Mouse (Mus musculus) midbrain, embryonic 12.5 days (tissue): ENCODE data around the gene Tox2. TPM values are rescaled to one million over a fixed set of nuclear protein-coding genes. Genes with fewer than 3 reads are reported as not detected.

Experiments
- ATAC-seq: fragments of 200-750 bp; cut with Nextera tagmentation; 2 replicates; pipeline ENCODE4 v1.8.0; 2017; ENCODE audit warnings: low read depth, moderate TSS enrichment, moderate library complexity; ENCODE audit not compliant: low FRiP score
- H3K27ac ChIP-seq: fragments of 300-500 bp; sonication (generic); replicated peaks from 2 replicates; pipeline ENCODE4 v1.5.1; 2016; ENCODE audit warnings: mild to moderate bottlenecking
- H3K27me3 ChIP-seq: fragments of 300-500 bp; sonication (generic); 2 replicates; pipeline ENCODE4 v1.6.1; 2016; ENCODE audit warnings: mild to moderate bottlenecking
- H3K36me3 ChIP-seq: fragments of 300-500 bp; sonication (generic); 2 replicates; pipeline ENCODE4 v1.6.1; 2016
- H3K4me1 ChIP-seq: fragments of 300-500 bp; sonication (generic); 2 replicates; pipeline ENCODE4 v1.6.1; 2016
- H3K4me2 ChIP-seq: fragments of 300-500 bp; sonication (generic); replicated peaks from 2 replicates; pipeline ENCODE4 v1.6.1; 2016; ENCODE audit warnings: mild to moderate bottlenecking, moderate library complexity
- H3K4me3 ChIP-seq: fragments of 300-500 bp; sonication (generic); 2 replicates; pipeline ENCODE4 v1.5.1; 2016; ENCODE audit warnings: mild to moderate bottlenecking
- H3K9ac ChIP-seq: fragments of 300-500 bp; sonication (generic); replicated peaks from 2 replicates; pipeline ENCODE4 v1.6.1; 2016; ENCODE audit warnings: mild to moderate bottlenecking, moderate library complexity
- H3K9me3 ChIP-seq: fragments of 300-500 bp; sonication (generic); 2 replicates; pipeline ENCODE4 v1.6.1; 2016; ENCODE audit warnings: mild to moderate bottlenecking
- WGBS: fragments of 180-500 bp; shearing (Covaris S2); methylation state at CpG from one replicate; pipeline ENCODE4 v1.1.7; 2016; 5-methylcytosine and 5-hydroxymethylcytosine counted together
- polyA plus RNA-seq: library from polyadenylated mRNA; unstranded; fragments of >200 nt; fragmentation: Nextera tagmentation; extraction: Ambion mirVana; gene quantifications from 2 replicates; pipeline ENCODE4 v1.2.1, GENCODE M21; 2016

Gene Tox2
- polyA plus RNA-seq, 1 experiment from 2014 or later: 38.1 TPM

DNA sequence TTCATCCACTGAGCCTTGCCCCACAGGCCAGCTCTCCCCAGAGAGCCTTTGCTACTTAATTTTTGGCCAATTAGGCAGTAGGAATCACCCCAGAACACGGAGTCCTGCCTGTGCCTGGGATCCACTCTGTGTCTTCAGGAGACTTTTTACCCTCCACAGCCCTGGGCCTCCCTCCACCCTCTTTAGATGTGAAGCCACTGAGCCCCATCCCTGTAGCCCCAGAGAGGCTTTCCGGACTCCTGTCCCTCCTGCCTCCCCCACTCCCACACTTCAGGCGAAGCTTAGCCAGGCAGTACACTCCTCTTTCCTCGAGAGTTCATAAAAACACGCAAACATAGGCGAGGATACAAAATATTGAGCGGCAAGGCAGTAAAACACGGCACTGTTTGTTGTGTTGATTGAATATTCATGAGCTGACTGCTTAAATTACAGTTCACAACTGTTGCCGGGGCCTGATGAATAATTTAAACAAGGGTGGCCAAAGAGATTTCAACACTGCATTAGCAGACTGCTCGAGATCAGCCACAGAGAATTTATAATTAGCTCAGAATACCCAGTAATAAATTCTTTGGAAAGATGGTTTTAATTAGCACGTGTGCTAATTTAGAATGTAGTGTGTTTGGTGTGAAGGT, 94.2 kb downstream of the Tox2 start:
- H3K4me1 ChIP-seq: peaks cover 60% of the 10 kb centered on the region
- peaks cover 14% of the 10 kb centered on the region for H3K27me3 ChIP-seq
- H3K27ac ChIP-seq: peak overlapping the region; percentile 73
- WGBS: 22% methylated on average over 11 of the region's 11 CpGs
- ATAC-seq: peak; percentile 77
- H3K4me3 ChIP-seq: no peak overlapping the region
- no peaks in the 10 kb centered on the region for H3K36me3 ChIP-seq
- H3K4me2 ChIP-seq: peak overlapping the region; percentile 45
- no peak overlapping the region for H3K9ac ChIP-seq
- no peaks in the 10 kb centered on the region for H3K9me3 ChIP-seq

DNA sequence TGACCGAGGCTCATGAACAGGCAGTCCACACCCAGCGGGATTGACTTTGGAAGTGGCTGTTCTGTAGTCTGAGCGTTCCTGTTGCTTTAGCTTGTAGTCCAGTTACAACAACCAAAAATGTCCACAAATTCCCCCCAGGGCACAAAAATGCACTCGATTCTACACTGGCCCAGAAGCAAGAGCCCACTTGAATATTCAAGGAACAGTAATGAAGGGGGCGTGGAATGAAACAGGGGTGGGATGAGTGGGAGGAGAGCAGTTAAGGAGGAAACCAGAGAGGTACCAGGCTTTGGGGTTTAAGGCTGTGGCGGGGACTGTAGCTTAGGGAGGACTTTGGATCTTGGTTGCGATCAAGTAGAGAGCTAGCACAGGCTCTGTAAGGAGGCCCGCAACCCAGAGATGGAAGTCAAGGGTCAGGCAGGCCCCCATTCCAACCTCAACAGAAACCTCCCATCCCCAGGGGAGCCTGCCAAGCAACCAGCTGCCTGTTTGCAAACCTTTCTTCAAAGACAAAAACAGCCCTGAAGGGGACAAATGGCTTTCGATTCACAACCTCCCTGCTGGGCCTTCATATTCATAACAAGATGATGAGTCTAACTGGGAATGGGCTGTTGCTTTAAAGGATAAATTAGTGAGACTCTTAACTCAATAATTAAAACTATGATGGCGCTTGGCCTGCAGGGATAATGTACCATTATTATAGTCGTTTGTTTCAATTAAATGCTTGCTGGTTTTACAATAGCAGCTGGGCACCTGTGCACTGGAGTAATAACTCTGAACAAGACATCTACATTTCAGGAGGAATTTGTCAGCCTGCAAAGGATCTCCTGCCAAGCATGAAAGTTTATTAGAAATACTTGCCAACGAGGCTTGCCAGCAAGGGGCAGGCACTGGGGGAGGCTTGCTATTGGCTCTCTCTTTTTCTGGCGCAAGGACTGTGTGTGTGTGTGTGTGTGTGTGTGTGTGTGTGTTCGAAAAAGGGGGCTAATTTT, 97.4 kb downstream of the Tox2 start:
- ATAC-seq: no peak
- no peaks in the 10 kb centered on the region for H3K9me3 ChIP-seq
- H3K27ac ChIP-seq: peak overlapping the region; percentile 32; the same call in 1 of the 2 replicates
- no peaks in the 10 kb centered on the region for H3K36me3 ChIP-seq
- no peak overlapping the region for H3K9ac ChIP-seq
- H3K4me3 ChIP-seq: no peak overlapping the region
- 37% methylated on average over 14 of the region's 14 CpGs for WGBS
- H3K4me2 ChIP-seq: no peak overlapping the region
- peaks cover 14% of the 10 kb centered on the region for H3K27me3 ChIP-seq
- H3K4me1 ChIP-seq: peaks cover 71% of the 10 kb centered on the region

DNA sequence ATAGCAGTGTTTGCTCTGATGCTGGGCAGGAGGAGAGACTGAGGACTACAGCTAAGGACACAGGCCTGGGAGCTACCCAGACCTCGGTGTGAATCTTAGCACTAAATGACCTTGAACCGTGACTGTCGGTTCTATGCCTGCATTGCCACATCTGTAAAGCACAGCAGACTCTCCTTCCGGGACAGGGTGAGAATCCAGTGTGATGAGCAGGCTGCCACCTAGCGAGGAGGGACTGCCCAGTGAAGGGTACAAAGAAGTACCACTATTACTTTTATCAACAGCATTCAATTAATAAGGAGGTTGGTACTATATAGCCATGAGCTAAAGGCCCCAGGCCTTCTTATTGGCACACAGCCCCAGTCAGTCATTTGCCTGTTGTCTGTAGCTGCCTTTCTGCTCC, 98.7 kb downstream of the Tox2 start:
- H3K4me1 ChIP-seq: peaks cover 60% of the 10 kb centered on the region
- no peak for ATAC-seq
- H3K27ac ChIP-seq: no peak overlapping the region

GRCm38 (mm10) chr2:163303037-163303436, 100.1 kb downstream of the Tox2 start:
- Histone ChIP-seq H3K9ac (no peak overlapping the region), H3K9me3 (no peaks in the 10 kb centered on the region), H3K4me3 (no peak overlapping the region), H3K27me3 (peaks cover 14% of the 10 kb centered on the region; the same call in 1 of the 2 replicates), H3K36me3 (no peaks in the 10 kb centered on the region), H3K27ac (no peak overlapping the region), H3K4me2 (no peak overlapping the region), H3K4me1 (peaks cover 46% of the 10 kb centered on the region)
- ATAC-seq: no peak
- 73% methylated on average over 9 of the region's 9 CpGs for WGBS

More for the DNA sequence above, 98.7 kb downstream of the Tox2 start:
- Histone ChIP-seq H3K9me3 (no peaks in the 10 kb centered on the region), H3K4me2 (no peak overlapping the region), H3K4me3 (no peak overlapping the region), H3K36me3 (no peaks in the 10 kb centered on the region), H3K9ac (no peak overlapping the region), H3K27me3 (peaks cover 14% of the 10 kb centered on the region)
- WGBS: 65% methylated on average over 5 of the region's 5 CpGs

- H3K9me3 ChIP-seq: no peaks in the 10 kb centered on the region
- 0 out of 2 replicates have a peak, but pooled peaks cover 3% of the 10 kb centered on the region for H3K4me1 ChIP-seq
- no peak overlapping the region for H3K4me2 ChIP-seq
- WGBS: 79% methylated on average over 17 of the region's 17 CpGs
- H3K27me3 ChIP-seq: no peaks in the 10 kb centered on the region
- ATAC-seq: no peak
- H3K4me3 ChIP-seq: no peak overlapping the region
- H3K36me3 ChIP-seq: no peaks in the 10 kb centered on the region
- H3K9ac ChIP-seq: no peak overlapping the region
- H3K27ac ChIP-seq: no peak overlapping the region
Observed at GRCm38 (mm10) chr2:163309376-163309775, 106.5 kb downstream of the Tox2 start.

DNA sequence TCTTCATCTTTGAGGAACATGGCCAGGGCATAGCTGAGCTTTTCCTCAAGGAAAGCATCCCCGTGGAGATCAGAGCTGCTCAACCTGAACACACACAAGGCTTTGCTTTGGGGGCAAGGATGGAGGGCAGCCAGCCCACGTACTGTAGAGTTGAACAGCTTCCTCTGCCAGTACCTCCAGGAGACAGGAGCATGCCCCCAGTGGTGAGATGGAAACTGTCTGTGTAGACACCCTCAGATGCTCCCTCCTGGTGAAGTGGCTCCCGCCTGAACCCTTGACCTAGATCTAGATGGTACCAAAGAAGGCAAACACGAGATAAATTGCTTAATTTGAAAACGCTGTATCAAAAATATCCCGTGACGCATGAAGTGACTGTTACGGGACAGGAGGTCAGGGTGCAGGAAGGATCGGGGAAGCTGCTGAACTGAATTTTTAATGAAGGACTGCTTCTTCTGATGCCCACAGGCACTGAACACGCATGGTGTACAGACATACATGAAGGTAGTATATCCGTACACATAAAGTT, 107.3 kb downstream of the Tox2 start:
- H3K27me3 ChIP-seq: no peaks in the 10 kb centered on the region
- H3K9ac ChIP-seq: no peak overlapping the region
- no peaks in the 10 kb centered on the region for H3K9me3 ChIP-seq
- no peak overlapping the region for H3K4me3 ChIP-seq
- H3K4me2 ChIP-seq: no peak overlapping the region
- no peak overlapping the region for H3K27ac ChIP-seq
- 0 out of 2 replicates have a peak, but pooled peaks cover under 1% of the 10 kb centered on the region for H3K36me3 ChIP-seq
- 74% methylated on average over 11 of the region's 11 CpGs for WGBS
- ATAC-seq: no peak
- 0 out of 2 replicates have a peak, but pooled peaks cover 3% of the 10 kb centered on the region for H3K4me1 ChIP-seq

DNA sequence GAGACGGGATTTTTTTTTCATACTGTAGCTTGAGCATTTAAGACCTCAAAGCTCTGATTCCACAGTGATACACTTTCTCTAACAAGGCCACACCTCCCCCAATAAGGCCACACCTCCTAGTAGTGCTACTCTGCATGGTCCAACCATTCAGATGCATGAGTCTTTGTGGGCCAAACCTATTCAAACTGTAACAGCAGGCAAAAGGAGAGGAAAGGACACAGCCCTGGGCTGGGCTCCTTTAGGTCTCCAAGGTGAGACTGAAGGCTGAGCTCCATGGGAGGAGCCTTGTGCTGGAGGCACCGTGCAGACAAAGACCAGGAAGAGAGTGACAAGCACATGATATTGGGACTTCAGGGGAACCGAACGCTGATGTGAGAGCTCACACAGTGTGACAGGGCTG, 114.4 kb downstream of the Tox2 start:
- H3K4me1 ChIP-seq: no peaks in the 10 kb centered on the region
- no peak overlapping the region for H3K9ac ChIP-seq
- no peak overlapping the region for H3K4me2 ChIP-seq
- no peak overlapping the region for H3K27ac ChIP-seq
- ATAC-seq: no peak
- no peaks in the 10 kb centered on the region for H3K27me3 ChIP-seq
- H3K9me3 ChIP-seq: no peaks in the 10 kb centered on the region
- H3K36me3 ChIP-seq: peaks cover 39% of the 10 kb centered on the region
- 86% methylated on average over 4 of the region's 4 CpGs for WGBS
- H3K4me3 ChIP-seq: no peak overlapping the region

GRCm38 (mm10) chr2:163318777-163319176, 115.9 kb downstream of the Tox2 start:
- Histone ChIP-seq H3K27me3 (no peaks in the 10 kb centered on the region), H3K9me3 (no peaks in the 10 kb centered on the region), H3K4me1 (no peaks in the 10 kb centered on the region), H3K9ac (no peak overlapping the region), H3K36me3 (peaks cover 44% of the 10 kb centered on the region), H3K4me3 (no peak overlapping the region), H3K27ac (no peak overlapping the region), H3K4me2 (no peak overlapping the region)
- WGBS: 89% methylated on average over 3 of the region's 3 CpGs
- ATAC-seq: no peak

- Histone ChIP-seq H3K27ac (no peak overlapping the region), H3K27me3 (no peaks in the 10 kb centered on the region), H3K9ac (no peak overlapping the region), H3K4me1 (no peaks in the 10 kb centered on the region), H3K4me3 (no peak overlapping the region), H3K36me3 (peaks cover 45% of the 10 kb centered on the region), H3K4me2 (no peak overlapping the region), H3K9me3 (no peaks in the 10 kb centered on the region)
- 45% methylated on average over 1 of the region's 1 CpGs for WGBS
- ATAC-seq: no peak
Observed at GRCm38 (mm10) chr2:163323163-163323562, 120.2 kb downstream of the Tox2 start.

DNA sequence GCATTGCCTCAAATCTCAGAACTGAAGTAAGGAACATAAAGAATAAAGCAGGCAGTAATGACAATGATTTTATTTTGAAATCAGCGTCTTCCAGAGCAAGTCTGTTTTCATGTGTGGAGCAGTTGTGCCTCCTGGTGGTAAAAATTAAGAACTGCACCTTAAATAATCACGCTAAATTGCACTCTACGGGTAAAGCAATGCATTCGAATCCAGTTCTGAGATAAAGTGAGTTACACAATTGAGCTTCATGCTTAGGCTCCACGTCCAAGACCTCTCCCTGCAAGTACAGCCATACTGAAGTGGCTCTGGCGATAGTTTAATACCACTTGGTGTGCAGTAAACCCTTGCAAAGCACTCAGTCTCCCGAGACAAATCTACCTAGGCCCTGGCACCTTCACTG, 127.8 kb downstream of the Tox2 start:
- ATAC-seq: no peak
- H3K4me1 ChIP-seq: no peaks in the 10 kb centered on the region; the same call in 1 of the 2 replicates
- H3K36me3 ChIP-seq: peaks cover 7% of the 10 kb centered on the region; the same call in 1 of the 2 replicates
- H3K9ac ChIP-seq: no peak overlapping the region
- no peaks in the 10 kb centered on the region for H3K9me3 ChIP-seq
- no peak overlapping the region for H3K27ac ChIP-seq
- no peaks in the 10 kb centered on the region for H3K27me3 ChIP-seq
- no peak overlapping the region for H3K4me3 ChIP-seq
- 34% methylated on average over 7 of the region's 7 CpGs for WGBS
- no peak overlapping the region for H3K4me2 ChIP-seq

DNA sequence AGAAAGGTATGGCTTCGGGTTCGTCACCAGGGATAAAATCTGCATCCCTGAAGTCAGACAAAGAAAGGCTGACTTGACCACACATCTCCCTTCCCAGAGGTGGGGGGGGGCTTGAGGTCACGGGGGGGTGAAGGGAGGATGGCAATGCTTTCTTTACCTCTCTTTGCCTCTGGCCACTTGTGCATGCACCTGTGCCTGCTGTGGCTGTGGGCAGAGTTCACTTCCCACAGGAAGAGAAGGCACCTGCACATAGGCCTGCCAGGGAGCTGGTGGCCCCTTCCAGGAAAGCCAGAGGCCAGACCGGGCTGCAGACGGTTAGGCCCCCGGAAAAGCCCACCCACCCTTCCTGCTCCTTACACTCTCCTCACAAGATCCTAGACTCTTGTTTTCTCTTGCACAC, 128.5 kb downstream of the Tox2 start:
- H3K4me1 ChIP-seq: no peaks in the 10 kb centered on the region; the same call in 1 of the 2 replicates
- no peak overlapping the region for H3K4me3 ChIP-seq
- no peak for ATAC-seq
- WGBS: 81% methylated on average over 6 of the region's 6 CpGs
- no peak overlapping the region for H3K9ac ChIP-seq
- peaks cover 7% of the 10 kb centered on the region; the same call in 1 of the 2 replicates for H3K36me3 ChIP-seq
- no peak overlapping the region for H3K4me2 ChIP-seq
- H3K9me3 ChIP-seq: no peaks in the 10 kb centered on the region
- no peak overlapping the region for H3K27ac ChIP-seq
- H3K27me3 ChIP-seq: no peaks in the 10 kb centered on the region
